Mouse (Mus musculus) G1E-ER4 (cell line): ENCODE results near the gene Ptprs. TPM values are rescaled to one million over a fixed set of nuclear protein-coding genes. Genes with fewer than 3 reads are reported as not detected.

Experiments used
- GATA1 ChIP-seq: IDR thresholded peaks from one replicate; pipeline ENCODE4 v1.8.0; 2012; ENCODE audit warnings: low read length, inconsistent platforms
- polyA plus RNA-seq: library from polyadenylated mRNA; stranded (reverse); fragments of >175 nt; gene quantifications from 2 replicates; pipeline ENCODE4 v1.2.3, GENCODE M21; 2012

Ptprs gene
- polyA plus RNA-seq, 1 experiment, result 48.5 TPM

GRCm38 (mm10) chr17:56424726-56425583, 51.3 kb downstream of the Ptprs start:
- TF ChIP-seq GATA1, result no peak

GRCm38 (mm10) chr17:56420022-56420421, 56.3 kb downstream of the Ptprs start:
- TF ChIP-seq GATA1, result no peak

- no peak for TF ChIP-seq GATA1
Measured at GRCm38 (mm10) chr17:56418304-56418703, 58.0 kb downstream of the Ptprs start.

GRCm38 (mm10) chr17:56414785-56415184, 61.5 kb downstream of the Ptprs start:
- TF ChIP-seq GATA1, result no peak

GRCm38 (mm10) chr17:56413113-56413512, 63.2 kb downstream of the Ptprs start:
- TF ChIP-seq GATA1, result no peak

GRCm38 (mm10) chr17:56411437-56411836, 64.8 kb downstream of the Ptprs start:
- TF ChIP-seq GATA1, result no peak

- TF ChIP-seq GATA1, result no peak
Measured at GRCm38 (mm10) chr17:56409759-56410158, 66.5 kb downstream of the Ptprs start.

GRCm38 (mm10) chr17:56408965-56409625, 67.2 kb downstream of the Ptprs start:
- no peak for TF ChIP-seq GATA1

- no peak for TF ChIP-seq GATA1
Measured at GRCm38 (mm10) chr17:56407379-56407778, 68.9 kb downstream of the Ptprs start.

GRCm38 (mm10) chr17:56406878-56407277, 69.4 kb downstream of the Ptprs start:
- no peak for TF ChIP-seq GATA1

GRCm38 (mm10) chr17:56405856-56406840, 70.1 kb downstream of the Ptprs start:
- TF ChIP-seq GATA1, result no peak

GRCm38 (mm10) chr17:56405341-56405740, 70.9 kb downstream of the Ptprs start:
- no peak for TF ChIP-seq GATA1

- TF ChIP-seq GATA1, result no peak
Measured at GRCm38 (mm10) chr17:56401051-56401521, 75.2 kb downstream of the Ptprs start.

- TF ChIP-seq GATA1, result no peak
Measured at GRCm38 (mm10) chr17:56400221-56400620, 76.1 kb downstream of the Ptprs start.

- TF ChIP-seq GATA1, result no peak
Measured at GRCm38 (mm10) chr17:56396051-56396450, 80.2 kb downstream of the Ptprs start.
